Mouse (Mus musculus) E14TG2a.4 (cell line): ENCODE results near the gene Vmn2r8.
"Not testable (repeated sequence)": the region's sequence is repeated elsewhere in the genome, so short reads cannot be mapped to it uniquely, and the experiment has no call there.

ENCODE experiments used
- H3K27me3 ChIP-seq: 2 replicates; pipeline ENCODE4 v1.6.1; 2014; ENCODE audit warnings: low read length, control low read depth; ENCODE audit not compliant: insufficient read depth
- H3K36me3 ChIP-seq: 2 replicates; pipeline ENCODE4 v1.6.1; 2014; ENCODE audit warnings: low read length, control low read depth; ENCODE audit not compliant: insufficient read depth
- H3K4me1 ChIP-seq: replicated peaks from 2 replicates; pipeline ENCODE4 v1.6.1; 2014; ENCODE audit warnings: low read depth, low read length, control low read depth
- H3K4me3 ChIP-seq: replicated peaks from 2 replicates; pipeline ENCODE4 v1.5.1; 2014; ENCODE audit warnings: mild to moderate bottlenecking, low read length
- H3K9me3 ChIP-seq: 2 replicates; pipeline ENCODE4 v1.6.1; 2014; ENCODE audit warnings: low read length, control low read depth
- CTCF ChIP-seq: conservative IDR thresholded peaks from 2 replicates; pipeline ENCODE4 v1.5.1; 2014; ENCODE audit warnings: low read length
- NANOG ChIP-seq: IDR thresholded peaks from 2 replicates; pipeline ENCODE4 v1.6.1; 2014; ENCODE audit warnings: borderline replicate concordance, low read length, mixed read lengths
- POU5F1 ChIP-seq: IDR thresholded peaks from 2 replicates; pipeline ENCODE4 v1.6.1; 2014; ENCODE audit warnings: low read length, borderline replicate concordance

The Vmn2r8 gene

DNA sequence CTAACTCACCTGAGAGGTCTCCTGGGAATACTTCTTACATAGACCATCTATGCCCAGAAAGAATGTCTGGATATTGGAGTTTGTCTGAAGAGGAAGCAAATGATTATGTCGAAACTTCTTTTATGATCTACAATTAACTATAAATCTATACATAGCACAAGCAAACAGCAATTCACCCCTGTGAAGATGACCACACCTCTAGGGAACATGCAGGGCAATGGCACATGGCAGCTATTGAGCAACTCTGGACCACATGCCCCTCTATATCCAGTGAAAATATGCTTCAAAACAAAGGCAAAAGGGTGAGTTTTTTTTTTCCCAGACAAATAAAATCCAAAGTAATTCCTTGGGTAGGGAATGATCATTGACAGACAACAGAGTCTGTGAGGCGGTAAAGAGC, 48.6 kb downstream of the Vmn2r8 start:
- Histone ChIP-seq H3K36me3 (no peaks in the 10 kb centered on the region), H3K9me3 (no peaks in the 10 kb centered on the region), H3K4me1 (no peaks in the 10 kb centered on the region), H3K27me3 (no peaks in the 10 kb centered on the region), H3K4me3 (no peak overlapping the region)
- TF ChIP-seq NANOG (no peak), POU5F1 (no peak), CTCF (no peak)

DNA sequence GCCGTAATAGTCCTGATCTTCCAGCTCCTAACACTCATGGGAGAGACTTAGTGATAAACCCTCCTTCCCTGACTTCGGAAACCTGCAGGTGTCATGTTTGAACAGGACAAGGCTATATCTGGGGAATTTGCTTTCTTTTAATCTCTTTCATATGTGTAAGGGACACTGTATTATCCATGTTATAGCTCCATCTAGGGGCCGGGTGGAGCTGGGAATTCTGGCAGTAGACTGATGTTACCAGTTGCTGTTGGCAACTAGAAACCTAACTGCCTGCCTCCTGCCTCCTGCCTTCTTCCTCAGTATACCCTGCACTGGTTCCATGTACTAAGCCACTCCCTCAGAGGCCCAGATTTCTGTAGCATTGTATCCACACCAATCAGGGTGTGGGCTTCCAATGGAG, 50.3 kb downstream of the Vmn2r8 start:
- no peaks in the 10 kb centered on the region for H3K4me1 ChIP-seq
- H3K36me3 ChIP-seq = no peaks in the 10 kb centered on the region
- no peaks in the 10 kb centered on the region for H3K9me3 ChIP-seq
- no peak for TF ChIP-seq POU5F1
- no peak for TF ChIP-seq NANOG
- TF ChIP-seq CTCF = peak; percentile 54
- no peaks in the 10 kb centered on the region for H3K27me3 ChIP-seq
- no peak overlapping the region for H3K4me3 ChIP-seq

DNA sequence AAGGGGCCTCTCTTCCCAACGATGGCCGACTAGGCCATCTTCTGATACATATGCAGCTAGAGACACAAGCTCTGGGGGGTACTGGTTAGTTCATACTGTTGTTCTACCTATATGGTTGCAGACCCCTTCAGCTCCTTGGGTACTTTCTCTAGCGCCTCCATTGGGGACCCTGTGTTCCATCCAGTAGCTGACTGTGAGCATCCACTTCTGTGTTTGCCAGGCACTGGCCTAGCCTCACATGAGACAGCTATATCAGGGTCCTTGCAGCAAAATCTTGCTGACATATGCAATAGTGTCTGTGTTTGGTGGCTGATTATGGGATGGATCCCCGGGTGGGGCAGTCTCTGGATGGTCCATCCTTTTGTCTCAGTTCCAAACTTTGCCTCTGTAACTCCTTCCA, 57.4 kb downstream of the Vmn2r8 start:
- not testable (repeated sequence) for H3K36me3 ChIP-seq, H3K27me3 ChIP-seq, H3K4me1 ChIP-seq, H3K9me3 ChIP-seq, H3K4me3 ChIP-seq

DNA sequence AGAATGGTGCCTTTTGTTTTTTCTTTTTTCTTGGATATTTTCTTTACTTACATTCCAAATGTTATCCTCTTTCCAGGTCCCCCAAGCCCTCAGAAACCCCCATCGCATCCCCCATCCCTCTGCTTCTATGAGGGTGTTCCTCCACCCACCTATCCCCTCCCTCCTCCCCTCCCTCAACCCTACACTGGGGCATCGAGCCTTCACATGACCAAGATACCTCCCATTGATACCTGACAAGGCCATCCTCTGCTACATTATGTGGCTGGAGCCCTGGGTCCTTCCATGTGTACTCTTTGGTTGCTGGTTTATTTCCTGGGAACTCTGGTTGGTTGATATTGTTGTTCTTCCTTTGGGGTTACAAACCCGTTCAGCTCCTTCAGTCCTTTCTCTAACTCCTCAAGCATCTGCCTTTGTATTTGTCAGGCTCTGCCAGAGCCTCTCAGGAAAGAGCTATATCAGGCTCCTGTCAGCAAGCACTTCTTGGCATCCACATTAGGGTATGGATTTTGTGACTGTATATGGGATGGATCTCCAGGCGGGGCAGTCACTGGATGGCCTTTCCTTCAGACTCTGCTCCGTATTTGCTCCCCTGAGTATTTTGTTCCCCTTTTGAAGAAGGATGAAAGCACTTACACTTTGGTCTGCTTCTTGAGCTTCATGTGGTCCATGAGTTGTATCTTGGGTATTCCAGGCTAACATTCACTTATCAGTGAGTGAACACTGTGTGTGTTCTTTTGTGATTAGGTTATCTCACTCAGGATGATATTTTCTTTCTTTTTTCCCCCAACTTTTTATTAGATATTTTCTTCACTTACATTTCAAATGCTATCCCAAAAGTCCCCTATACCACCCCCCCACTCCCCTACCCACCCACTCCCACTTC, 58.1 kb downstream of the Vmn2r8 start:
- Histone ChIP-seq H3K36me3 (no peaks in the 10 kb centered on the region), H3K4me1 (no peaks in the 10 kb centered on the region), H3K4me3 (no peak overlapping the region), H3K27me3 (no peaks in the 10 kb centered on the region; the same call in 1 of the 2 replicates), H3K9me3 (no peaks in the 10 kb centered on the region)
- TF ChIP-seq POU5F1 = no peak
- no peak for TF ChIP-seq CTCF
- TF ChIP-seq NANOG = no peak

DNA sequence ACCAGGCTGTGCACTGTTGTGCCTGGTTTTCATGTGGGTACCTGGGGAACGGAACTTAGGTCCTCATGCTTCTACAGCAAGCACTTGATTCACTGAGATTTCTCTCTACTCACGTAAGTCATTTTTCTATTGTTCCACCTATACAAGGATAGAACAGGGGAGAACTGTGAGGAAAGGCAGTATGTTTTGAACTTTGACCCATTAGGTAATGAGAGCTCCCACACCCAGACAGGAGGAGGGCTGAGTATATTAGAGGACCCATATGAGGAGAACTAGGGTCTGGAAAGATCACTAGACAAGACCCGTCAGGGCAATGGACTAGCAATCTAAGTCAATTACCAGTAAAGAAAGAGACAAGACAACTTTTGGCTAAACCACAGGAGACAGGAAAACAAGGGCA, 64.0 kb downstream of the Vmn2r8 start:
- Histone ChIP-seq H3K36me3 (no peaks in the 10 kb centered on the region), H3K27me3 (no peaks in the 10 kb centered on the region; the same call in 1 of the 2 replicates), H3K9me3 (no peaks in the 10 kb centered on the region), H3K4me1 (no peaks in the 10 kb centered on the region), H3K4me3 (no peak overlapping the region)
- no peak for TF ChIP-seq NANOG
- TF ChIP-seq CTCF = no peak
- TF ChIP-seq POU5F1 = no peak

DNA sequence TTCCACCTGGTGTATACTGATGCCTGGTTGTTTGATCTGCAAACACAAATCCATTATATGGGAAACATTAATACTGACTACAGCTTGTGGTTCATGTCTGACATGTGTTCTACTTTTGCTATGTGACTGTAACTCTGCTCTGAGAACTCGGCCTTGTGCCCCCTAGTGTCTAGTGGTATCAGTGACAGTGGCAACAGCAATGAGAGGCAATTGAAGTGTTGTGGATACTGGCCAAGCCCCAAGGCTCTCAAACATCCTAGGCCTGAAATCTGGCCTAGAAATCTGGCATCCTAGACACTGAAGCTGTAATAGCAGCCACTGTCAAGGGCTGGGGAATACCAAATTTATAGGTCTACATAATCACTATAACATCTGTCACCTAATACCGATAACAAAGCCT, 64.8 kb downstream of the Vmn2r8 start:
- TF ChIP-seq NANOG (no peak), POU5F1 (no peak), CTCF (peak; percentile 72)
- no peak overlapping the region for H3K4me3 ChIP-seq

DNA sequence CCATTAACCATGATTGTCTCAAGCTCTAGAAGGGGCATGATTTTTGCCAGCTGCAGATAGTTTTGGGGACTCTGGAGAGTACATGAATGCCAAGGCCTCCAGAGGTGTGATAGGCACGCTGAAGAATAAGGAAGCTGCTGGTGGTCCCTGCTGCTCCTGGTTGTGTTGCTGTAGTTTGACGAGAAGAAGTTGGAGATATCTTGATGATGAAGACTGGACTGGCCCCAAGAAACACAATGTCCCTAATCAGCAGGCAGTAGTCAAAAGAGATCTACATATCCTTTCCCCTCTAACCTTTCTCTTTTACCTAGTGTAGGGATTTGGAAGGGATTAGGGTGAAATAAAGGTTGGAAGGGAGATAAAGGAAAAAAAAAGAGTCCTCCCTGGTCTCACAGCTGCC, 66.1 kb downstream of the Vmn2r8 start:
- no peaks in the 10 kb centered on the region for H3K36me3 ChIP-seq
- no peaks in the 10 kb centered on the region for H3K4me1 ChIP-seq
- no peaks in the 10 kb centered on the region; the same call in 1 of the 2 replicates for H3K27me3 ChIP-seq
- TF ChIP-seq CTCF = no peak
- no peak for TF ChIP-seq POU5F1
- no peak for TF ChIP-seq NANOG
- no peaks in the 10 kb centered on the region for H3K9me3 ChIP-seq
- no peak overlapping the region for H3K4me3 ChIP-seq

More for the DNA sequence above, 64.8 kb downstream of the Vmn2r8 start:
- H3K9me3 ChIP-seq = no peaks in the 10 kb centered on the region
- no peaks in the 10 kb centered on the region for H3K36me3 ChIP-seq
- no peaks in the 10 kb centered on the region for H3K4me1 ChIP-seq
- H3K27me3 ChIP-seq = no peaks in the 10 kb centered on the region; the same call in 1 of the 2 replicates

DNA sequence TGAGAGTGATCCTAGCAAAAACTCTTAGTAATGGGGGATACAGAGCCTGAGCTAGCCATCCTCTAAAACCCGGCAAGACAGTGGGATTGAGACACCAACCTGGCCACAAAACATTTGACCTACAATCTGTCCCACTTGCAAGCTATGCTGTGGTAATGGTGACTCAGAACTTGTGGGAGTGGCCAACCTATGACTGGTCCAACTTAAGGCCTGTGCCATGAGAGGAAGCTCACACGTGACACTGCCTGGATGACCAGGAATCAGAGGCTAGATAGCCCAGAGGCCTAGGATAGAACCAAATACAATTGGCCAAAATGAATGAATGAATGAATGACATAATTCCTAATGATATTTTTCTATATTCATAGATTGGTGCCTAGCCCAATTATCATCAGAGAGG, 66.8 kb downstream of the Vmn2r8 start:
- no peaks in the 10 kb centered on the region for H3K4me1 ChIP-seq
- H3K27me3 ChIP-seq = no peaks in the 10 kb centered on the region; the same call in 1 of the 2 replicates
- TF ChIP-seq CTCF (no peak), POU5F1 (no peak), NANOG (no peak)
- H3K4me3 ChIP-seq = no peak overlapping the region
- no peaks in the 10 kb centered on the region for H3K9me3 ChIP-seq
- no peaks in the 10 kb centered on the region for H3K36me3 ChIP-seq
